Comparison of ENCODE assay signal across 13 mouse cellular contexts in genomic region chr19:6416124-6416770, GRCm38 (mm10). TPM values are rescaled to one million over a fixed set of nuclear protein-coding genes. Genes with fewer than 3 reads are reported as not detected.
DNase-seq lines count a peak whose midpoint lies in the region; ATAC-seq and TF ChIP-seq lines count a peak whose summit lies in the region.
"Had no signal": no experiment of that assay in that cellular context is flagged by ENCODE, and none has a peak within 500 bp of the region (broad histone marks: within the 10 kb centered on the region; RNA-seq: fewer than 3 reads in every experiment).

No protein-coding gene starts in this region.

- H3K36me3 ChIP-seq in forebrain, embryonic 11.5 days (ENCODE audit: control insufficient read depth, insufficient read depth, low read length) = no peaks in the 10 kb centered on the region
- no peaks in the 10 kb centered on the region for H3K36me3 ChIP-seq in limb, embryonic 11.5 days (ENCODE audit: control insufficient read depth, insufficient read depth, low read length)
- no peaks in the 10 kb centered on the region for H3K36me3 ChIP-seq in liver, embryonic 11.5 days (ENCODE audit: control insufficient read depth, insufficient read depth, low read length)
- H3K36me3 ChIP-seq: heart, embryonic 12.5 days had no signal

- H3K9me3 ChIP-seq in forebrain, embryonic 11.5 days (ENCODE audit: control insufficient read depth, low read length) = no peaks in the 10 kb centered on the region
- no peaks in the 10 kb centered on the region for H3K9me3 ChIP-seq in limb, embryonic 11.5 days (ENCODE audit: control insufficient read depth, low read length)
- H3K9me3 ChIP-seq in liver, embryonic 11.5 days (ENCODE audit: control insufficient read depth, low read length) = no peaks in the 10 kb centered on the region
- H3K9me3 ChIP-seq: heart, embryonic 12.5 days; megakaryocyte, embryonic 14.5 days had no signal

- peak; percentile 74 for DNase-seq in left cerebral cortex, postnatal 4 days
- no peak for DNase-seq in left cerebral cortex, adult 9 months (ENCODE audit: low spot score in 2 of 2)
- DNase-seq in forebrain, embryonic 11.5 days (ENCODE audit: low spot score) = peak; percentile 75
- peak; percentile 44 for DNase-seq in limb, embryonic 11.5 days (ENCODE audit: low spot score)
- no peak for DNase-seq in c-Kit-positive CD71-positive TER-119-positive erythroid progenitor cells, embryonic 14.5 days (ENCODE audit: low spot score)
- DNase-seq in liver, embryonic 11.5 days (ENCODE audit: low spot score) = no peak
- DNase-seq in urinary bladder, postnatal 10 days (ENCODE audit: low spot score) = no peak
- DNase-seq: adrenal gland, adult 8-10 months; thymus, adult 2 months had no signal

- no peak for TF ChIP-seq CTCF in olfactory bulb, adult 2 months (IDR thresholded peaks at IDR 0.05; ENCODE audit: insufficient read depth, low read depth, low read length)

- H3K4me1 ChIP-seq in forebrain, embryonic 11.5 days (replicated peaks; ENCODE audit: control insufficient read depth, insufficient read depth, low read length) = peaks cover 22% of the 10 kb centered on the region
- peaks cover 12% of the 10 kb centered on the region for H3K4me1 ChIP-seq in limb, embryonic 11.5 days (ENCODE audit: control insufficient read depth, insufficient read depth, low read length)
- H3K4me1 ChIP-seq in olfactory bulb, adult 2 months (ENCODE audit: control insufficient read depth, insufficient read depth, low read length) = peaks cover 33% of the 10 kb centered on the region
- peaks cover 24% of the 10 kb centered on the region for H3K4me1 ChIP-seq in liver, embryonic 11.5 days (replicated peaks; ENCODE audit: control insufficient read depth, insufficient read depth, low read length)

- no peak overlapping the region for H3K4me2 ChIP-seq in forebrain, embryonic 11.5 days (ENCODE audit: low read depth, low read length, severe bottlenecking)
- 0 out of 2 replicates have a peak overlapping the region, but pooled peaks have one; percentile 7 for H3K4me2 ChIP-seq in limb, embryonic 11.5 days (ENCODE audit: low read depth, severe bottlenecking)
- H3K4me2 ChIP-seq in liver, embryonic 11.5 days = no peak overlapping the region
- H3K4me2 ChIP-seq: heart, embryonic 12.5 days had no signal

- H3K9ac ChIP-seq in forebrain, embryonic 11.5 days (ENCODE audit: low read length) = peak overlapping the region; percentile 20
- no peak overlapping the region for H3K9ac ChIP-seq in limb, embryonic 11.5 days (ENCODE audit: low read length)
- H3K9ac ChIP-seq in liver, embryonic 11.5 days (ENCODE audit: low read depth, low read length) = no peak overlapping the region
- H3K9ac ChIP-seq: heart, embryonic 12.5 days had no signal

- WGBS in forebrain, embryonic 11.5 days = 6% methylated on average over 9 of the region's 9 CpGs
- WGBS in limb, embryonic 11.5 days = 5% methylated on average over 9 of the region's 9 CpGs
- WGBS in olfactory bulb, adult 2 months = 13% methylated on average over 9 of the region's 9 CpGs
- WGBS in liver, embryonic 11.5 days = 21% methylated on average over 9 of the region's 9 CpGs

- H3K27ac ChIP-seq in forebrain, embryonic 11.5 days (ENCODE audit: low read depth, low read length) = peak overlapping the region; percentile 58; the same call in 1 of the 2 replicates
- no peak overlapping the region for H3K27ac ChIP-seq in limb, embryonic 11.5 days (replicated peaks; ENCODE audit: low read depth, low read length)
- H3K27ac ChIP-seq in olfactory bulb, adult 2 months (ENCODE audit: insufficient read depth, low read depth, low read length) = peak overlapping the region; percentile 35; the same call in 1 of the 2 replicates
- H3K27ac ChIP-seq in liver, embryonic 11.5 days (ENCODE audit: low read depth, low read length) = no peak overlapping the region

- peak; percentile 42 for ATAC-seq in forebrain, embryonic 11.5 days (replicated peaks; ENCODE audit: low FRiP score)
- ATAC-seq in limb, embryonic 11.5 days (ENCODE audit: insufficient number of reproducible peaks, low FRiP score, low TSS enrichment, low read depth) = no peak
- ATAC-seq in liver, embryonic 11.5 days (replicated peaks; ENCODE audit: low FRiP score) = no peak

- intact Hi-C loops in left cerebral cortex, postnatal 4 days (cut with DNase I) = no loop called here

- no peak overlapping the region for H3K4me3 ChIP-seq in forebrain, embryonic 11.5 days (ENCODE audit: low read depth, low read length)
- no peak overlapping the region for H3K4me3 ChIP-seq in limb, embryonic 11.5 days (ENCODE audit: low read depth, low read length)
- H3K4me3 ChIP-seq in olfactory bulb, adult 2 months (ENCODE audit: insufficient read depth, low read depth, low read length) = no peak overlapping the region
- no peak overlapping the region for H3K4me3 ChIP-seq in liver, embryonic 11.5 days (ENCODE audit: low read depth, low read length)
- H3K4me3 ChIP-seq: heart, embryonic 12.5 days; megakaryocyte, embryonic 14.5 days had no signal

- no peak for TF ChIP-seq POLR2A in olfactory bulb, adult 2 months (IDR thresholded peaks at IDR 0.05; ENCODE audit: insufficient read depth, low read depth, low read length)

- H3K27me3 ChIP-seq in forebrain, embryonic 11.5 days (ENCODE audit: control insufficient read depth, insufficient read depth, low read length) = peaks cover 19% of the 10 kb centered on the region
- peaks cover 30% of the 10 kb centered on the region for H3K27me3 ChIP-seq in limb, embryonic 11.5 days (ENCODE audit: control insufficient read depth, insufficient read depth, low read length)
- peaks cover 37% of the 10 kb centered on the region for H3K27me3 ChIP-seq in liver, embryonic 11.5 days (replicated peaks; ENCODE audit: control insufficient read depth, insufficient read depth, low read length)

RNA-seq across cellular contexts. Expression of gene Nrxn2, which starts 2.3 kb away (rescaled TPM):
- 100 to 1,000 TPM; 695 to 758 TPM for total RNA-seq in left cerebral cortex, postnatal 4 days (2021)
- polyA plus RNA-seq in forebrain, embryonic 11.5 days (2014; fragmentation: Nextera tagmentation; extraction: Ambion mirVana) = 8.1 and 10.4 TPM in 2 replicates
- 0.48 and 1.1 TPM in 2 replicates for polyA plus RNA-seq in limb, embryonic 11.5 days (2014; fragmentation: Nextera tagmentation; extraction: Ambion mirVana)
- 202 and 263 TPM in 2 replicates for polyA plus RNA-seq in olfactory bulb, adult 2 months (2012; ENCODE audit: insufficient read depth, insufficient read length, low replicate concordance, missing spikeins)
- 1.1 and 1.6 TPM in 2 replicates for polyA plus RNA-seq in liver, embryonic 11.5 days (2014; fragmentation: Nextera tagmentation; extraction: Ambion mirVana)
- total RNA-seq: common myeloid progenitor, adult 5-6 weeks had no signal

RNA-seq across cellular contexts. Expression of gene Rasgrp2, which starts 17.1 kb away (rescaled TPM):
- 100 to 1,000 TPM; 225 to 228 TPM for total RNA-seq in left cerebral cortex, postnatal 4 days (2021)
- polyA plus RNA-seq in forebrain, embryonic 11.5 days (2014; fragmentation: Nextera tagmentation; extraction: Ambion mirVana) = 9.5 and 12.9 TPM in 2 replicates
- polyA plus RNA-seq in limb, embryonic 11.5 days (2014; fragmentation: Nextera tagmentation; extraction: Ambion mirVana) = 12.8 and 15.0 TPM in 2 replicates
- polyA plus RNA-seq in olfactory bulb, adult 2 months (2012; ENCODE audit: insufficient read depth, insufficient read length, low replicate concordance, missing spikeins) = 282 TPM in 1 of 2 replicates, not detected in the other
- 97.6 and 105 TPM in 2 replicates for polyA plus RNA-seq in liver, embryonic 11.5 days (2014; fragmentation: Nextera tagmentation; extraction: Ambion mirVana)

RNA-seq across cellular contexts. Expression of gene Pygm, which starts 32.0 kb away (rescaled TPM):
- total RNA-seq in left cerebral cortex, postnatal 4 days (2021) = 1 to 10 TPM; 6.2 to 8.2 TPM
- polyA plus RNA-seq in forebrain, embryonic 11.5 days (2014; fragmentation: Nextera tagmentation; extraction: Ambion mirVana) = 1.2 TPM in 2 replicates
- 1.8 and 2.0 TPM in 2 replicates for polyA plus RNA-seq in limb, embryonic 11.5 days (2014; fragmentation: Nextera tagmentation; extraction: Ambion mirVana)
- not detected in 2 replicates for polyA plus RNA-seq in olfactory bulb, adult 2 months (2012; ENCODE audit: insufficient read depth, insufficient read length, low replicate concordance, missing spikeins)
- polyA plus RNA-seq in liver, embryonic 11.5 days (2014; fragmentation: Nextera tagmentation; extraction: Ambion mirVana) = 1.4 and 4.3 TPM in 2 replicates

RNA-seq across cellular contexts. Expression of gene Sf1, which starts 52.8 kb away (rescaled TPM):
- total RNA-seq in left cerebral cortex, postnatal 4 days (2021) = 100 to 1,000 TPM; 231 to 244 TPM
- 275 and 283 TPM in 2 replicates for polyA plus RNA-seq in forebrain, embryonic 11.5 days (2014; fragmentation: Nextera tagmentation; extraction: Ambion mirVana)
- 209 and 228 TPM in 2 replicates for polyA plus RNA-seq in limb, embryonic 11.5 days (2014; fragmentation: Nextera tagmentation; extraction: Ambion mirVana)
- 340 TPM in 1 of 2 replicates, not detected in the other for polyA plus RNA-seq in olfactory bulb, adult 2 months (2012; ENCODE audit: insufficient read depth, insufficient read length, low replicate concordance, missing spikeins)
- 194 and 203 TPM in 2 replicates for polyA plus RNA-seq in liver, embryonic 11.5 days (2014; fragmentation: Nextera tagmentation; extraction: Ambion mirVana)

Comparison
In these comparisons a context has a peak if more than half of its experiments do, and no peak if none do; other contexts are left out.
1. DNase-seq: peak in left cerebral cortex, postnatal 4 days (single experiment), forebrain, embryonic 11.5 days (single experiment) and limb, embryonic 11.5 days (single experiment); none in left cerebral cortex, adult 9 months (0 of 2), c-Kit-positive CD71-positive TER-119-positive erythroid progenitor cells, embryonic 14.5 days (single experiment), liver, embryonic 11.5 days (single experiment) and urinary bladder, postnatal 10 days (single experiment).
2. H3K27ac ChIP-seq: peak in forebrain, embryonic 11.5 days (single experiment) and olfactory bulb, adult 2 months (single experiment); none in limb, embryonic 11.5 days (single experiment) and liver, embryonic 11.5 days (single experiment).
3. RNA of gene Nrxn2, which starts 2.3 kb away (polyA plus RNA-seq): 202 to 263 TPM in olfactory bulb, adult 2 months; 8.1 to 10.4 TPM in forebrain, embryonic 11.5 days, 1.1 to 1.6 TPM in liver, embryonic 11.5 days and 0.48 to 1.1 TPM in limb, embryonic 11.5 days; every median in the first group is over 10 times any median in the second.